Mouse (Mus musculus) ES-Bruce4 (cell line): ENCODE measurements around the gene D430042O09Rik. TPM values are rescaled to one million over a fixed set of nuclear protein-coding genes. Genes with fewer than 3 reads are reported as not detected.

Experiments
- H3K27ac ChIP-seq: 2 replicates; pipeline ENCODE4 v1.5.1; 2012; ENCODE audit warnings: low read length, inconsistent platforms; ENCODE audit not compliant: insufficient read depth
- H3K27me3 ChIP-seq: 2 replicates; pipeline ENCODE4 v1.6.1; 2012; ENCODE audit warnings: mild to moderate bottlenecking, low read length, inconsistent platforms; ENCODE audit not compliant: control insufficient read depth, poor library complexity, insufficient read depth, severe bottlenecking
- H3K36me3 ChIP-seq: 2 replicates; pipeline ENCODE4 v1.6.1; 2012; ENCODE audit warnings: inconsistent platforms, mild to moderate bottlenecking, low read length, moderate library complexity; ENCODE audit not compliant: control insufficient read depth, poor library complexity, insufficient read depth, severe bottlenecking
- H3K4me1 ChIP-seq: one replicate; pipeline ENCODE4 v1.8.1; 2011; ENCODE audit warnings: low read length; ENCODE audit not compliant: control insufficient read depth, insufficient read depth
- H3K4me3 ChIP-seq: 2 replicates; pipeline ENCODE4 v1.5.1; 2011; ENCODE audit warnings: low read depth, mild to moderate bottlenecking, low read length
- H3K9ac ChIP-seq: 2 replicates; pipeline ENCODE4 v1.6.1; 2012; ENCODE audit warnings: low read depth, mild to moderate bottlenecking, inconsistent platforms; ENCODE audit not compliant: poor library complexity, severe bottlenecking
- H3K9me3 ChIP-seq: replicated peaks from 2 replicates; pipeline ENCODE4 v1.6.1; 2012; ENCODE audit warnings: mild to moderate bottlenecking, low read length, inconsistent platforms; ENCODE audit not compliant: control insufficient read depth, poor library complexity, insufficient read depth, severe bottlenecking
- CTCF ChIP-seq: IDR thresholded peaks from one replicate; pipeline ENCODE4 v1.8.1; 2011; ENCODE audit warnings: low read depth, low read length
- EP300 ChIP-seq: IDR thresholded peaks from 2 replicates; pipeline ENCODE4 v1.6.1; 2011; ENCODE audit warnings: low read depth, low read length; ENCODE audit not compliant: insufficient read depth
- POLR2A ChIP-seq: IDR thresholded peaks from one replicate; pipeline ENCODE4 v1.8.1; 2011; ENCODE audit warnings: low read length; ENCODE audit not compliant: insufficient read depth
- polyA plus RNA-seq: library from polyadenylated mRNA; stranded (reverse); fragments of >200 nt; gene quantifications from 2 replicates; pipeline ENCODE4 v1.2.4, GENCODE M21; 2011; ENCODE audit warnings: low read depth; ENCODE audit not compliant: missing spikeins, insufficient read depth, insufficient read length

Gene D430042O09Rik
- polyA plus RNA-seq, 1 experiment = 17.6 TPM

- Histone ChIP-seq H3K9me3 (no peaks in the 10 kb centered on the region), H3K36me3 (no peaks in the 10 kb centered on the region), H3K27me3 (no peaks in the 10 kb centered on the region), H3K27ac (no peak overlapping the region), H3K9ac (no peak overlapping the region), H3K4me3 (no peak overlapping the region), H3K4me1 (no peaks in the 10 kb centered on the region)
- TF ChIP-seq CTCF (no peak), EP300 (no peak), POLR2A (no peak)
Measured at GRCm38 (mm10) chr7:125887761-125888160, 180.1 kb downstream of the D430042O09Rik start.

- no peaks in the 10 kb centered on the region for H3K36me3 ChIP-seq
- H3K27me3 ChIP-seq = no peaks in the 10 kb centered on the region
- TF ChIP-seq EP300 = no peak
- TF ChIP-seq POLR2A = no peak
- no peak for TF ChIP-seq CTCF
- H3K9ac ChIP-seq = no peak overlapping the region
- no peak overlapping the region for H3K4me3 ChIP-seq
- H3K27ac ChIP-seq = no peak overlapping the region
- H3K4me1 ChIP-seq = no peaks in the 10 kb centered on the region
- H3K9me3 ChIP-seq = no peaks in the 10 kb centered on the region
Measured at GRCm38 (mm10) chr7:125888373-125888772, 180.7 kb downstream of the D430042O09Rik start.

GRCm38 (mm10) chr7:125893621-125894020, 185.9 kb downstream of the D430042O09Rik start:
- H3K9me3 ChIP-seq = no peaks in the 10 kb centered on the region
- no peak overlapping the region for H3K9ac ChIP-seq
- H3K36me3 ChIP-seq = no peaks in the 10 kb centered on the region
- H3K27me3 ChIP-seq = no peaks in the 10 kb centered on the region
- H3K4me1 ChIP-seq = no peaks in the 10 kb centered on the region
- TF ChIP-seq EP300 (no peak), POLR2A (no peak), CTCF (no peak)
- H3K4me3 ChIP-seq = no peak overlapping the region
- H3K27ac ChIP-seq = no peak overlapping the region

GRCm38 (mm10) chr7:125897059-125897458, 189.4 kb downstream of the D430042O09Rik start:
- Histone ChIP-seq H3K4me1 (no peaks in the 10 kb centered on the region), H3K9me3 (no peaks in the 10 kb centered on the region), H3K27ac (no peak overlapping the region), H3K4me3 (no peak overlapping the region), H3K27me3 (no peaks in the 10 kb centered on the region), H3K9ac (no peak overlapping the region), H3K36me3 (no peaks in the 10 kb centered on the region)
- TF ChIP-seq POLR2A (no peak), EP300 (no peak), CTCF (no peak)

GRCm38 (mm10) chr7:125899036-125899435, 191.3 kb downstream of the D430042O09Rik start:
- TF ChIP-seq POLR2A (no peak), CTCF (no peak), EP300 (no peak)
- Histone ChIP-seq H3K36me3 (no peaks in the 10 kb centered on the region), H3K9me3 (no peaks in the 10 kb centered on the region), H3K9ac (no peak overlapping the region), H3K27ac (no peak overlapping the region), H3K4me3 (no peak overlapping the region), H3K27me3 (no peaks in the 10 kb centered on the region), H3K4me1 (no peaks in the 10 kb centered on the region)

- no peaks in the 10 kb centered on the region for H3K36me3 ChIP-seq
- H3K27ac ChIP-seq = no peak overlapping the region
- H3K9ac ChIP-seq = no peak overlapping the region
- no peak for TF ChIP-seq CTCF
- TF ChIP-seq EP300 = no peak
- no peak for TF ChIP-seq POLR2A
- H3K4me1 ChIP-seq = no peaks in the 10 kb centered on the region
- no peaks in the 10 kb centered on the region for H3K27me3 ChIP-seq
- H3K9me3 ChIP-seq = no peaks in the 10 kb centered on the region
- no peak overlapping the region for H3K4me3 ChIP-seq
Measured at GRCm38 (mm10) chr7:125899916-125900315, 192.2 kb downstream of the D430042O09Rik start.
